Mouse (Mus musculus) small intestine, adult 2 months (tissue): ENCODE measurements around the gene Ankrd52. TPM values are rescaled to one million over a fixed set of nuclear protein-coding genes. Genes with fewer than 3 reads are reported as not detected.

ENCODE experiments used
- H3K27ac ChIP-seq: fragments of 200-500 bp; 2 replicates; pipeline ENCODE4 v1.5.1; 2012; ENCODE audit warnings: low read depth, low read length, control low read depth, inconsistent platforms; ENCODE audit not compliant: insufficient read depth
- H3K27me3 ChIP-seq: fragments of 200-500 bp; 2 replicates; pipeline ENCODE4 v1.6.1; 2012; ENCODE audit warnings: mild to moderate bottlenecking, moderate library complexity, low read length, inconsistent platforms; ENCODE audit not compliant: control insufficient read depth, insufficient read depth
- H3K36me3 ChIP-seq: fragments of 200-500 bp; 2 replicates; pipeline ENCODE4 v1.6.1; 2012; ENCODE audit warnings: mild to moderate bottlenecking, low read length, control low read depth, inconsistent platforms; ENCODE audit not compliant: control insufficient read depth, insufficient read depth
- H3K4me1 ChIP-seq: fragments of 200-500 bp; 2 replicates; pipeline ENCODE4 v1.6.1; 2012; ENCODE audit warnings: low read length, inconsistent platforms, mixed read lengths; ENCODE audit not compliant: control insufficient read depth, insufficient read depth, insufficient read length
- H3K4me3 ChIP-seq: fragments of 200-500 bp; 2 replicates; pipeline ENCODE4 v1.5.1; 2012; ENCODE audit warnings: low read depth, mild to moderate bottlenecking, control low read depth, inconsistent platforms, low read length, moderate library complexity
- CTCF ChIP-seq: fragments of 200-500 bp; IDR thresholded peaks from 2 replicates; pipeline ENCODE4 v1.5.1; 2012; ENCODE audit warnings: low read depth, mild to moderate bottlenecking, control low read depth, inconsistent platforms, low read length, moderate library complexity, mixed read lengths; ENCODE audit not compliant: insufficient replicate concordance, insufficient read length; ENCODE audit errors: extremely low read depth
- POLR2A ChIP-seq: fragments of 200-500 bp; IDR thresholded peaks from 2 replicates; pipeline ENCODE4 v1.6.1; 2012; ENCODE audit warnings: low read depth, mild to moderate bottlenecking, control low read depth, inconsistent platforms, low read length, moderate library complexity
- WGBS: fragments of 180-500 bp; shearing (Covaris S2); methylation state at CpG from one replicate; pipeline ENCODE4 v1.1.7; 2018; 5-methylcytosine and 5-hydroxymethylcytosine counted together
- polyA plus RNA-seq: library from polyadenylated mRNA; depleted of rRNA; stranded (reverse); fragments of >200 nt; gene quantifications from 2 replicates; pipeline ENCODE4 v1.2.3, GENCODE M21; 2012

Ankrd52 gene
- polyA plus RNA-seq, 1 experiment, result 22.1 TPM

DNA sequence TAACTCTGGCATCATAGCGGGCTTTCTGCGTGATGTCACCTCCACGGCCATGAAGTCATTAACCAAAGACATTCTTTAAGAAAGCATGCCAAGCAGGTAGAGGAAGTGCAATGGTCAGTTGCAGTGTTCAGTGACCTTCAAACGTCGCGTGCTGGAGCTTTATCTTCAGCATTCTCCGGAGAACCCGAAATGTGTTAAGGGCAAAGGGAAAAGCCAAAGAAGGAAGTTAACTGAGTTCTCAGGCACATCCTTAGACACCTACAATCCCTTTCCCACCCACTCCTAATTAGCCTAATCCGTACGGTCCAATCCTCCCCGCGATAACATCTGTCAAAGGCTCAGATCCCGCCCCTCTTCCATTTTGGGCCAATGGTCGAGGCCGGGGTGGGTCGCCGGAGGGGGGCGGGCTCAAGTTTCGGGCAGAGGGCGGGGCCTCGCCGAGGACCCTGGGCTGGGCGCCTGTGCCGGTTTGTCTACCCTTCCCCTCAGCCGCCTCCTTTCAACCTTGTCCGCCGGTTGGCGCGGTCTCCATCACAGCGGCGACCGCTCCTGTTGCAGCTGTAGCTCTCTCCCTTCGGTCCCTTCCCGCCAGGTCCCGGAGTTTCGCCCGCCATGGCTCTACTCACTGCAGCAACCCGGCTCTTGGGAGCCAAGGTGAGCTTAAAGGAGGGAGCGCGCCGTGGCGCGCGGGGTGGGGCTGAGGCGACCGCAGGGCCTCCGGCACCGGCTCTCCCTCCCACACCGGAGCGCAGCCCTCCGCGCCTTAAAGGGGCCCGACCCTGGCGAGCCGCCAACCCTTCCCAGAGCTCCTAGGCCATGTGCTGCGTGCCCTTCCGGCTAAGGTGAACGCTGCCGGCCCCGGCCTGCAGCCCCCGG lies 39.4 kb upstream of the Ankrd52 start, which contains the start of gene Cs:
Gene Cs (plus strand): TSS at position 429 of the 876 bp plus-strand sequence.
- Histone ChIP-seq H3K4me1 (peaks cover 2% of the 10 kb centered on the region), H3K4me3 (peak within 1 kb of the TSS; percentile 76), H3K36me3 (peaks cover 12% of the 10 kb centered on the region), H3K27me3 (no peaks in the 10 kb centered on the region), H3K27ac (peak within 1 kb of the TSS; percentile 95)
- TF ChIP-seq CTCF (no peak), POLR2A (peak; percentile 72)
- under 1% methylated on average over 61 of the region's 61 CpGs for WGBS

DNA sequence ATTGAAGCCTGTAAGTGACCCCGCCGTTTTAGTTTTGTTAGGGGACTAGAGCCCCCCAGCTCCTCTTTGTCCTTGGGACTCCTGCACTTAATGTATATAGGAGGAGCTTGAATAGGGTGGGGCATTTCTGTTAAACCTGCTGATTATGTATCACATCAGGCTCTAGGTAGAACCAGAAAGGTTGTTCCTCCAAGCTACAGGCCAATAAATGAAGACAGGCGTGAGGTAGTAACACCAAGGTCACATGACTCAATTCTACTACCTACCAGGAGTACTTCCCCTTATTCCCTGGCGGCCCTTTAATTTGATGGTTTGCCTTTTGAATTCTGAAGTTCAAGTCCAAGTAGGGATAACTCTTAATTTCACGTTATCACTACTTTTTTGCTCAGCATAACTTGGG lies 38.5 kb upstream of the Ankrd52 start:
- H3K36me3 ChIP-seq, result peaks cover 12% of the 10 kb centered on the region
- TF ChIP-seq POLR2A (no peak), CTCF (no peak)
- H3K4me3 ChIP-seq, result peak overlapping the region; percentile 76
- peak overlapping the region; percentile 95 for H3K27ac ChIP-seq
- peaks cover 2% of the 10 kb centered on the region for H3K4me1 ChIP-seq
- 4% methylated on average over 5 of the region's 5 CpGs for WGBS
- no peaks in the 10 kb centered on the region for H3K27me3 ChIP-seq

DNA sequence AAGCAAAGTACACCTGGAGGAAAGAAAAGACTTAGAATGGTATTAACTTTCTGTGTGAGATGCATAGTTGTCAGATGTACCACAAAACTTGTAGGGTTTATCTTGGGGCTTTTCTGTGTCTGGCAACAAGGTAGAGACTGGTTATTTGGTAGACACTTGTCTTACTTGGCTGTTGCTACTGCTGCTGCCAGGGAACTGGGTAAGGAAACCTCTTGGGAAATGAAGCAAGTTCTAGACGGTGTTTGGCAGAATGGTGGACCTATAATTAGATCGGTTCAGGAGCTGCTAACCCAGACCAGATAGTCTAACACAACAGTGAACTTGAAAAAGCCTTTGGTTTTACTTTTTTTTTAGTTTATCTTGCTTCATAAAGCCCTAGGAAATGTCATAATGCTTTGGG lies 38.0 kb upstream of the Ankrd52 start:
- Histone ChIP-seq H3K4me3 (no peak overlapping the region), H3K27ac (peak overlapping the region; percentile 59), H3K36me3 (peaks cover 14% of the 10 kb centered on the region), H3K4me1 (no peaks in the 10 kb centered on the region; the same call in none of the 2 replicates), H3K27me3 (no peaks in the 10 kb centered on the region)
- no peak for TF ChIP-seq CTCF
- no peak for TF ChIP-seq POLR2A
- WGBS, result 43% methylated on average over 2 of the region's 2 CpGs

DNA sequence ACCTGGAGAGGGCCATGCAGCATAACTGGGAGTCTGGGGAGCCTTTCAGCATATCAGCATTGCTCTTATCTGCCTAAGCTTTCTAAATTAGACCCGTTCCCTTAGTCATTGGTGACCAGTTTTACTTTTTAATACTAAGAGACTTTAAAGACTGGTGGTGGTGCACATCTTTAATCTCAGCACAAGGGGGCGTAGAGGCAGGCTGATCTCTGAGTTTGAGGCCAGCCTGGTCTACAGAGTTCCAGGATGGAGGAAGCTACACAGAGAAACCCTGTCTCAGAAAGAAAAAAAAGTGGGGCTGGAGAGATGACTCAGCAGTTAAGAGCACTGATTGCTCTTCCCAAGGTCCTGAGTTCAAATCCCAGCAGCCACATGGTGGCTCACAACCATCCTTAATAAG lies 36.7 kb upstream of the Ankrd52 start:
- Histone ChIP-seq H3K27me3 (no peaks in the 10 kb centered on the region), H3K4me1 (peaks cover 6% of the 10 kb centered on the region; the same call in 1 of the 2 replicates), H3K27ac (peak overlapping the region; percentile 6; the same call in 1 of the 2 replicates), H3K36me3 (peaks cover 14% of the 10 kb centered on the region), H3K4me3 (no peak overlapping the region)
- TF ChIP-seq POLR2A (no peak), CTCF (peak; percentile 26; the same call in 1 of the 2 replicates)
- 53% methylated on average over 2 of the region's 2 CpGs for WGBS

DNA sequence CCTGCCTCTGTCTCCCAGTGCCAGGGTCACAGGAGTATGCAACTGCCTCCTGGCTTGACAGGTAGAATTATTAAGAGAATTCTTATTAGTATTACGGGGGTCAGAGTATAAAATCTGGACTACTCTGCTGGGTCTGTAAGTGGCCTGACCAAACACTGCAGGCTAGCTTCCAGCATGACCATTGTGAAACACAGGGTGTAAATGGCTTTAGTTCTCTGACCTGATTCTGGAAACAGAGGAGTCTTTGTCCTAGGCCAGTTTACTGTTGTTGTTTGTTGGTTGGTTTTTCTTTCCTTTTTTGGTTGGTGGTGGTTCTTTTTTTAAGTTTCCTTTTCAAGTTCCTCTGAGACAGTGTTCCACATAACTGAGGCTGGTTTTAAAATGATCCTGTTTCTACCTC lies 33.5 kb upstream of the Ankrd52 start:
- Histone ChIP-seq H3K4me3 (no peak overlapping the region), H3K36me3 (peaks cover 20% of the 10 kb centered on the region), H3K27ac (peak overlapping the region; percentile 56; the same call in 1 of the 2 replicates), H3K4me1 (peaks cover 6% of the 10 kb centered on the region; the same call in 1 of the 2 replicates), H3K27me3 (no peaks in the 10 kb centered on the region)
- TF ChIP-seq CTCF, result no peak
- no peak for TF ChIP-seq POLR2A
- WGBS, result 72% methylated on average over 1 of the region's 1 CpGs

DNA sequence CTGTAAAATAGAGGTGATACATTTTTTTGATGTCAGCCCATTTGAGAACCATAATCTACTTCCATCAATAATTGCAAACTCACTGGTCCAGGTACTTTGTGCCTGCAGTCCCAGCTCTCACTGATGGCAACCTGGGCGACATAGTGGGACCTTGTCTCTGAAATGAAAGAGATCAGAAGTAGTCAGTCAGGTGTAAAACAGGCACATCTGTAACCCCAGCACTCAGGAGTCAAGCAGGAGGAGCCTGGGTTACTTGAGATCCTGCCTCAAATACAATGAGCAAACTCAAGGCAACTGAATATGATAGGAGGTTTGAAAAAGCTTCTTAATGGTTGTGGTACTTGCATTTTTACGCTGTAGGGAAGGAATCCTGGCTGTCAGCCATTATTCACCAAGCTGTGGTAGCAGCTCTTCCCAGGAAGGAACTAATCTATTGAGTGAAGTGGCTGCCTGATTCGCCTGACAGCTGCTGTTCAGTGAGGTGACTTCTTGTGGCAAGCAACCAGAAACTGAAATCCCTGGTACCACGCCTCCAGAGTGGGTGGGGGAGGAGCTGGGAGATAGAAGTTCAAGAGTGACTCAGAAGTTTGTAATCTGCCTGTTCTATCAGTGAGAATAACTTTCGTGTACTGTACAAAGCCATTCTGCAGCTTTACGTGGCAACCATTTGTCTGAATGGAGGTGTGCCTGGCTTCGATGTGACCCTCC lies 32.2 kb upstream of the Ankrd52 start:
- WGBS, result 3% methylated on average over 7 of the region's 7 CpGs
- Histone ChIP-seq H3K36me3 (peaks cover 18% of the 10 kb centered on the region), H3K4me1 (peaks cover 6% of the 10 kb centered on the region; the same call in 1 of the 2 replicates), H3K4me3 (no peak overlapping the region; the same call in 1 of the 2 replicates), H3K27me3 (no peaks in the 10 kb centered on the region), H3K27ac (peak overlapping the region; percentile 90)
- no peak; the same call in 1 of the 2 replicates for TF ChIP-seq CTCF
- no peak; the same call in 1 of the 2 replicates for TF ChIP-seq POLR2A
